Mouse (Mus musculus): Measurements from ENCODE around the gene Cyb561. TPM values are rescaled to one million over a fixed set of nuclear protein-coding genes. Genes with fewer than 3 reads are reported as not detected.
A peak's percentile ranks its signal among the peaks of the same experiment; 100 is the strongest.

Cyb561 gene
- polyA plus RNA-seq, 1 experiment from 2014 or later: 14.0 TPM

DNA sequence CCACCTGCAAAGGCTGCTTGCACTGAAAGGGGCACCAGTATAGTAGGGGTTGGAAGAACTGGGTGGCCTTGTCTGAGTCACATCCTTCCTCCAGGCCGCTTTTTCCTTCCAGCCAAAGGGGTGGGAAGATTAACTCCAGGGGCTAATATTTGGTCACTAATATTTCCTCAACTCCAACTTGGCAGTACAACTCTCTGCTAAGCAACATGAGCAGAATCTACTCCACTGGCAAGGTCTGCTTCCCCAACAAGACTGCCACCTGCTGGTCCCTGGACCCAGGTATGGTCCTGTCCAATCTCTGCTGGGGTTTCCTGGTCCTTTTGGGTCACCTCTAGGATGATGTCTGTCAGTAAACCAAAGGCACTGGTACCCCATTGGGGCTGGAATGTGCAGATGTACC, 16.4 kb upstream of the Cyb561 start:
- peaks cover 72% of the 10 kb centered on the region for H3K27me3 ChIP-seq (replicated peaks; ENCODE audit: low read depth, poor library complexity, severe bottlenecking)
- DNase-seq (ENCODE audit: low spot score): no peak
- H3K4me3 ChIP-seq: no peak overlapping the region
- H3K27ac ChIP-seq (replicated peaks): no peak overlapping the region
- 66% methylated on average over 1 of the region's 1 CpGs for WGBS
- no peaks in the 10 kb centered on the region for H3K9me3 ChIP-seq
- H3K4me1 ChIP-seq: peaks cover 20% of the 10 kb centered on the region
- H3K36me3 ChIP-seq (replicated peaks): no peaks in the 10 kb centered on the region

DNA sequence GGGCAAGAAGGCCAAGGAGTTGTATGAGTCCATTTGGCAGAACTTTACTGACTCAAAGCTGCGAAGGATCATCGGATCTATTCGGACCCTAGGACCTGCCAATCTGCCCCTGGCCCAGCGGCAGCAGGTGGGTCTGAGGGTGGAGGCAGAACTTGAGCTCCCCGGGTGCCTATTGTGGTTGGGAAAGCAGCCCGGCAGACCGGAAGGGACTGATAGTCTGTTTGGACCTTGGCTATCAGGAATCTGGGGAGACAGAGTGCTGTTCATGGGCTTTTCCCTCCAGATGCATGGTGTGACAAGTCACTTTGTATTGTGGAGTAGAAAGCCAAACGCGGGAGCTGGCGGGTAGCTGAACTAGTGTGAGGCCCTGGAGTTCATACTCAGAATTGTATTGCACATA, 15.8 kb upstream of the Cyb561 start:
- 40% methylated on average over 10 of the region's 10 CpGs for WGBS
- H3K4me3 ChIP-seq: 0 out of 2 replicates have a peak overlapping the region, but pooled peaks have one; percentile 75
- no peaks in the 10 kb centered on the region for H3K36me3 ChIP-seq (replicated peaks)
- H3K9me3 ChIP-seq: no peaks in the 10 kb centered on the region
- H3K4me1 ChIP-seq: peaks cover 20% of the 10 kb centered on the region
- no peak for DNase-seq (ENCODE audit: low spot score)
- H3K27ac ChIP-seq (replicated peaks): no peak overlapping the region
- H3K27me3 ChIP-seq (replicated peaks; ENCODE audit: low read depth, poor library complexity, severe bottlenecking): peaks cover 68% of the 10 kb centered on the region

DNA sequence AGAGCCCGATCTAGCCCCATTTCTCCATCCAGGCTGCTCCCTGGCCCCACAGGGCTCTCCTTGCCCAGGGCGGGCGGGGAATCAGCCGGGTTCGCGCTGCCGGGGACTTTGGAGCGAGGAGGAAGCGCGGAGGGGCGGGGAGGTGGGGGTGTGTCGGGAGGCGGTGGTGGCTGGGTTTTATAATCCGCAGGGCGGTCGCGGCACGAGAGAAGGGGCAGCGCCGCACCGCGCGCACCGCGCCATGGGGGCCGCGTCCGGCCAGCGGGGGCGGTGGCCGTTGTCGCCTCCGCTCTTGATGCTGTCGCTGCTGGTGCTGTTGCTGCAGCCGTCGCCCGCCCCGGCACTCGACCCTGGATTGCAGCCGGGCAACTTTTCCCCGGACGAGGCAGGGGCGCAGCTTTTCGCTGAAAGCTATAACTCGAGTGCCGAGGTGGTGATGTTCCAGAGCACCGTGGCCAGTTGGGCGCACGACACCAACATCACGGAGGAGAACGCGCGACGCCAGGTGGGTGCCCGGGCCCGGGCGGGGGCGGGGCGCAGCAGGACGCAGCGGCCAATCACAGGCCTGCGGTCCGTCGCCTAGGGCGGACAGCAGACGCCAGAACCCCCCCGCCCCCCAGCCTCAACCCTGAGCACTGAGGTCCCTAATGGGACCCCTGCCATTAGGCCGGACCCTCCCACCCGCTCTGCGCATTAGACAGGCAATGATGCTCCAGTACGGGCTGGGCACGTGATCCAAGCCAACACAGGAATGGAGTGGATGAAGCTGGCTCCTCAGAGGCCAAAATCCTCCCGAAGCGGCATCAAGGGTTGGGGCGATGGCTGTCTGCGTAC, 14.8 kb upstream of the Cyb561 start, which contains the start of gene Ace:
Gene Ace, plus strand, starts transcription at position 205 of the 834 bp plus-strand sequence.
- Histone ChIP-seq H3K36me3 (replicated peaks) (no peaks in the 10 kb centered on the region), H3K27ac (replicated peaks) (peak within 1 kb of the TSS; percentile 66), H3K27me3 (replicated peaks; ENCODE audit: low read depth, poor library complexity, severe bottlenecking) (peaks cover 62% of the 10 kb centered on the region), H3K4me3 (peak within 1 kb of the TSS; percentile 75), H3K9me3 (no peaks in the 10 kb centered on the region), H3K4me1 (peaks cover 20% of the 10 kb centered on the region)
- DNase-seq (ENCODE audit: low spot score): peak; percentile 62
- WGBS: under 1% methylated on average over 76 of the region's 76 CpGs

DNA sequence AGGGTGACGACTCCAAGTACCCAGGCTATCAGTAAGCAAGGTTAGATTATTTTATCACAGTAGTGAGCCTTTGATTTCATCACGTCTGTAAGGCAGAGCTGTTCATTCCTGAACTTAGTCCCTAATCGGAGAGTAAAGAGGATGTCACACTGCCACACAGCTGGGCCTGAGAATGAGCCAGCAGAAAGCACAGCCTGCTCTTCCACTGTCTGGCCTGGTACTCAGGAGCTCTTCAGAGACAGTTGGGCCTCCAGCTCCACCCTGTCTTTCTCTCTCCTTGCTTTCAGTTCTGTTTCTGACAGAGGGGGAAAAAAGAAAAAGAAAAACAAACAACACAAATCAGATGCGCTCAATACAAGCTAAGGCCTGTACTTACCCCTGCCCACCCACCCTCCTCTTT, 13.2 kb upstream of the Cyb561 start:
- 76% methylated on average over 4 of the region's 4 CpGs for WGBS
- Histone ChIP-seq H3K27me3 (replicated peaks; ENCODE audit: low read depth, poor library complexity, severe bottlenecking) (peaks cover 60% of the 10 kb centered on the region), H3K4me3 (no peak overlapping the region), H3K36me3 (replicated peaks) (no peaks in the 10 kb centered on the region), H3K4me1 (peaks cover 20% of the 10 kb centered on the region), H3K9me3 (no peaks in the 10 kb centered on the region), H3K27ac (replicated peaks) (no peak overlapping the region)
- no peak for DNase-seq (ENCODE audit: low spot score)

DNA sequence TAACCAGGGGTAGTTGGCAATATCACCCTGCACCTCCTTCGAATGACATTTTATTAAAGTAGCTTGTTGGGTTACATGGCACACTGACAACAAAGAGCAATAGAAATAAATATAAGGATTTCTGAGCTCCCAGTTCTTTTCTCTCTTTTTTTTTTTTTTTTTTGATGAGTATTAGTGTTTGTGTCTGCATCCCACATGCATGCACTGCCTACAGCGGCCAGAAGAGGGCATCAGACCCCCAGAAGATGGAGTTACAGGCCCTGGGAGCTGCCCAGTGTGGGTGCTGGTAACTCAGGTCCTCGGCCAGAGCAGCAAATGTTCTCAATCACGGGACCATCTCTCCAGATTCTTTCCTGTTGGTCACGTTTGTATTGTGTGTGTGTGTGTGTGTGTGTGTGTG, 11.6 kb upstream of the Cyb561 start:
- Histone ChIP-seq H3K27me3 (replicated peaks; ENCODE audit: low read depth, poor library complexity, severe bottlenecking) (peaks cover 44% of the 10 kb centered on the region), H3K9me3 (no peaks in the 10 kb centered on the region), H3K27ac (replicated peaks) (no peak overlapping the region), H3K4me1 (peaks cover 20% of the 10 kb centered on the region), H3K36me3 (replicated peaks) (no peaks in the 10 kb centered on the region), H3K4me3 (no peak overlapping the region)
- 69% methylated on average over 5 of the region's 5 CpGs for WGBS
- DNase-seq (ENCODE audit: low spot score): no peak

DNA sequence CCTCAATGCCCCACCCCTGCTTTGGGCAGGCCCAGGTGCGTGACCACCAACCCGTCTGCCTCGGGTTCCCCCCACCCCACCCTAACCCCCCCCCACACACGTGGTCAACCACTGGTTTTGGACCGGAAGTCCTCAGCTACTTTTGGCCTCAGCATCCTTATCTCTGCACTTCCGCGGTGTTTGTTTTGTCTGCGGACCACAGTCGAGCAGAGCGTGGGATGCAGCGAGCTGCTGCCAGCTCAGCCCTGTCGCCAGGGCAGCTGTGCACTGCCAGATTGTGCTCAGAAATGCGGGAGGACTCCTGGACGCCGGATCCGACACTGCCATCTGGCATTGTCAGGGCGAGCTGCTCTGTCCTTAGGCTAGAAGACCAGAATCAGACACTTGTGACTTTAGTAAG, 6.2 kb upstream of the Cyb561 start:
- no peaks in the 10 kb centered on the region for H3K27me3 ChIP-seq (replicated peaks; ENCODE audit: low read depth, poor library complexity, severe bottlenecking)
- no peak for DNase-seq (ENCODE audit: low spot score)
- H3K27ac ChIP-seq (replicated peaks): no peak overlapping the region
- no peaks in the 10 kb centered on the region for H3K36me3 ChIP-seq (replicated peaks)
- H3K9me3 ChIP-seq: no peaks in the 10 kb centered on the region
- 58% methylated on average over 17 of the region's 17 CpGs for WGBS
- H3K4me1 ChIP-seq: peaks cover 8% of the 10 kb centered on the region
- H3K4me3 ChIP-seq: no peak overlapping the region

DNA sequence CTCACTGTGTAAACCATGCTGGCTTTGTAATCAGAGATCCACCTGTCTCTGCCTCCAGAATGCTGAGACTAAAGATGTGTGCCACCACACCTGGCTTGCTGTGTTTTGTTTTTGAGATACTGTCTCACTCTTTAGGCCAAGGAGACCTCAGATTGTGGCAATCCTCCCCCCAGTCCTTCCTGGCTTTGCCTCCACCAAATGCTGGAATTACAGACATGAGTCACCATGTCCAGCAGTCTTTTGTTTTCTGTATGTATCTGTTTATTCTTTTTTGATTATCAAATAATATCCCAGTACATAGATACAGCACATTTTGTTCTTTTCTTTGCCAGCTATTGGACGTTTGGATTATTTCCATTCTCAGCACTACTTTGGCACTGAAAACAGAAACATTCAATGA, 5.4 kb upstream of the Cyb561 start:
- no peak overlapping the region for H3K27ac ChIP-seq (replicated peaks)
- 64% methylated on average over 1 of the region's 1 CpGs for WGBS
- DNase-seq (ENCODE audit: low spot score): no peak
- H3K4me1 ChIP-seq: peaks cover 8% of the 10 kb centered on the region
- no peaks in the 10 kb centered on the region for H3K27me3 ChIP-seq (replicated peaks; ENCODE audit: low read depth, poor library complexity, severe bottlenecking)
- H3K4me3 ChIP-seq: no peak overlapping the region
- H3K36me3 ChIP-seq (replicated peaks): no peaks in the 10 kb centered on the region
- H3K9me3 ChIP-seq: no peaks in the 10 kb centered on the region

DNA sequence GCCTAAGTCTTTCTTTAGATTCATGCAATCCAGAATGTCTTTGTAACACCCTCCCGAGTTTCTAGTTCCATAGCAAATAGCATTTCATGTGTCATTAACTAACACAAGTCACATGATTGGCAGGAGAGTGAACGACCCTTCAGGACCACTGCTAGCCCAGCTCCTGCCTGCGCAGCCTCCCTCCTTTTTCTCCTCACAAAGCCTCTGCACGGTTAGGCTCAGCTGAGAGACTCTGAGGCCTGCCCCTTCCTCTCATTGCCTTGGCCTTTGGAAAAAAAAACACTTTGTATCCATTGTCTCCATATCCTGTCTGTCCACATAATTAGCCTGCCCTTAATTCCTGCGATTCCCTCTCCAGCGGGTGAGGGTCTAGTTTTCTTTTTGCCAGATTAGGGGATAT, 4.4 kb upstream of the Cyb561 start:
- WGBS: 52% methylated on average over 6 of the region's 6 CpGs
- H3K4me3 ChIP-seq: no peak overlapping the region
- H3K9me3 ChIP-seq: no peaks in the 10 kb centered on the region
- H3K36me3 ChIP-seq (replicated peaks): no peaks in the 10 kb centered on the region
- no peak overlapping the region for H3K27ac ChIP-seq (replicated peaks)
- H3K4me1 ChIP-seq: peaks cover 8% of the 10 kb centered on the region
- DNase-seq (ENCODE audit: low spot score): no peak
- no peaks in the 10 kb centered on the region for H3K27me3 ChIP-seq (replicated peaks; ENCODE audit: low read depth, poor library complexity, severe bottlenecking)

DNA sequence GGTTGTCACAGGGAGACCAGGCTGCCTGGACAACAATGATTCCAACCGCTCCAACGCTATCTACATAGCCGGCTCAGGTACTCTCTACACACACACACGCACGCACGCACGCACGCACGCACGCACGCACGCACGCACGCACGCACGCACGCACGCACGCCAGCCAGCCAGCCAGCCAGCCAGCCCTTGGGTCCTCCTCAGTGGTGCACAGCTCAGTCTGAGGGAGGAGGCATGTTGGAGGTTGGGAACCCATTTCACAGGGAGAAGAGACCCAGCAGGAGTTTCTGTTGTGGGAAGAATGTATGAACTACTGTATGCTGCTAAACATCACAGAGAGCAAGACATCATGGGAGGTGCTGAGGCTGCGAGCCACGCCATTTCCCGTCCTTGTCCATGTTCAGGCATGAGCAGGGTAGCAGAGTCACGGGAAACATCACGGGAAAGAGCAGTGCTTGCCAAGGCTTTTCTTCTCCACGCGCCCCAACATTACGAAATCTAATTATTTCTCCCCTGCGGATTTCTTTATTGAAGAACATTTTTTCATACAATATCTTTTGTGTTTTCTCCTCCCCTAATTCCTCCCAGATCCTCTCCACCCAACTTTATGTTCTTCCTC, 2.8 kb upstream of the Cyb561 start:
- H3K4me1 ChIP-seq: peaks cover 15% of the 10 kb centered on the region
- no peak overlapping the region for H3K4me3 ChIP-seq
- DNase-seq (ENCODE audit: low spot score): no peak
- H3K27me3 ChIP-seq (replicated peaks; ENCODE audit: low read depth, poor library complexity, severe bottlenecking): no peaks in the 10 kb centered on the region
- 93% methylated on average over 28 of the region's 28 CpGs for WGBS
- no peak overlapping the region for H3K27ac ChIP-seq (replicated peaks)
- H3K9me3 ChIP-seq: no peaks in the 10 kb centered on the region
- H3K36me3 ChIP-seq (replicated peaks): no peaks in the 10 kb centered on the region

DNA sequence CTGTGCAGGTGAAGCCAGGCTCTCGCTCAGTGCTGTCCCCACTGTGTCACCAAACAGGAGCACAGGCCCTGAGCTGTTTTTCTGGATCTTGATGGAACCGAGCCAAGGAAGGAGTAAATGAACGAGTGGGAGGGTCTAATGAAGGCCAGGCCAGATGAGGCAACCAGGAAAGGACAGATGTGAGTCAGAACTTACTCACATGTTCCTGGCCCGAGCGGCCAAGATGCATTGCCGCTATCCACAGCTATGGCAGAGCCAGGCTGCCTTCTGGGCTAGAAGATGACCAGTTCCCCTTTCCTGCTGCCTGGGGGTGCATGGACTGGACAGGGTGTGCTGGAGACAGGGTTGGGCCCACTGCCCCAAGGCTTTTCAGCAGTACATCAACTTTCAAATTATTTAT, 266 bp upstream of the Cyb561 start:
- DNase-seq (ENCODE audit: low spot score): no peak
- Histone ChIP-seq H3K9me3 (no peaks in the 10 kb centered on the region), H3K4me3 (no peak overlapping the region), H3K27ac (replicated peaks) (0 out of 2 replicates have a peak overlapping the region, but pooled peaks have one; percentile 4), H3K27me3 (replicated peaks; ENCODE audit: low read depth, poor library complexity, severe bottlenecking) (0 out of 2 replicates have a peak, but pooled peaks cover under 1% of the 10 kb centered on the region), H3K4me1 (peaks cover 22% of the 10 kb centered on the region), H3K36me3 (replicated peaks) (no peaks in the 10 kb centered on the region)
- WGBS: 80% methylated on average over 6 of the region's 6 CpGs

DNA sequence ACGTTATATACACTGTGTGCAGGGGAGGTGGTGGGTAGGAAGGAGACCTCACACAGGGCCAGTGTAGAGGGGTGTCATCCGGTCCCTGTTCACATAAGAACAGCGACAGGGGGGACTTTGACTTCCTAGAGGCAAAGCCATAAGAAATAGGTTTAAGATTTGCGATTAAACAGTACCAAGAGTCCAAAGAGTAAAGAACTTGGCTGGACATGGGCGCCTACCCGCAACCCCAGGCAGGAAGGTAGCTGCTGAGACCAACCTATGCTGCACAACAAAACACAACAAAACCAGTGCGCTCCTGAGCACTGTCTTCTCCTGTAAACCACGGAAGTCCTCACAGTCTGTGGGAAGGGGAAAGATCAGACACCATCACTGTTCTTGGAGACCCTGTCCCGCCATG, 1.0 kb downstream of the Cyb561 start:
- H3K9me3 ChIP-seq: no peaks in the 10 kb centered on the region
- H3K27me3 ChIP-seq (replicated peaks; ENCODE audit: low read depth, poor library complexity, severe bottlenecking): 0 out of 2 replicates have a peak, but pooled peaks cover 3% of the 10 kb centered on the region
- no peak overlapping the region for H3K27ac ChIP-seq (replicated peaks)
- 87% methylated on average over 9 of the region's 9 CpGs for WGBS
- peaks cover 26% of the 10 kb centered on the region for H3K4me1 ChIP-seq
- no peak for DNase-seq (ENCODE audit: low spot score)
- no peaks in the 10 kb centered on the region for H3K36me3 ChIP-seq (replicated peaks)
- H3K4me3 ChIP-seq: no peak overlapping the region

DNA sequence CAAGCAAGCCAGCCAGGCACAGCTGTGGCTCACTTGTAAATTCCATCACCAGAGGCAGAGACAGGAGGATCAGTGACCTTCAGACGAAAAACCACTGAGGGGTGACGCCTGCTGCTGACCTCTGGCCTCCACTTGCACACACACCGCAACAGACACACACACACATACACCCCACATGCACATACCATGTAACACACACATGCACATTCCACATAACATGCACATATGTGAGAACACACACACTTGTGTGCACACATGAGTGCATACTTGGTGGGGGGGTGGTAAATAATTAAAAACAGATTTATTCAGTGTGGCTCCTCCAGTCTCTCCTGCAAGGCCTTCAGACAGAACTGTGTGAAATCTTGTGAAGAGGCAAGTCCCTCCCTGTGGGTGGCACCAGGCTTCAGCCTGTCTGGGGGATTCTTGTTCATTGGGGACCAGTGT, 1.5 kb downstream of the Cyb561 start:
- H3K4me3 ChIP-seq: no peak overlapping the region
- peaks cover 28% of the 10 kb centered on the region for H3K4me1 ChIP-seq
- no peaks in the 10 kb centered on the region for H3K9me3 ChIP-seq
- no peak for DNase-seq (ENCODE audit: low spot score)
- no peaks in the 10 kb centered on the region for H3K36me3 ChIP-seq (replicated peaks)
- WGBS: 33% methylated on average over 3 of the region's 3 CpGs
- H3K27me3 ChIP-seq (replicated peaks; ENCODE audit: low read depth, poor library complexity, severe bottlenecking): 0 out of 2 replicates have a peak, but pooled peaks cover 3% of the 10 kb centered on the region
- H3K27ac ChIP-seq (replicated peaks): no peak overlapping the region

DNA sequence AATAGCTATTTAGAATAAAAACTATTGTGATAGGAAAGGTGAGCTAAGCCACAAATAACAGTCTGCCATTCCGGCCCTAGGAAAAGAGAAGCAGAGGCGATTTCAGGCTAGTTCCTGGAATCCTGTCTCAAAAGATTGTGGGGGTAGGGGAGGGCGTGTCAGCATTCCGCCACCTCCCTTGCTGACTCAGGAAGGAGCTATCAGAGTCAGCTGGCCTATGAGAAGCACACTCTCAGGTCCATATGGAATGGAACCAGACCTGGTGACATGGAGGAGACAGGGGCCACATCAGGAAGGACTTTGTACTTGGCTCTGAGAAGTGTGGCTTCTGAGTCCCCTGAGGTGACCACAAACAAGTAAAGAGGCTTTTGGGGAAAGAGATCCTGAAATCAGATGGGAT, 2.6 kb downstream of the Cyb561 start:
- no peak overlapping the region for H3K27ac ChIP-seq (replicated peaks)
- H3K4me1 ChIP-seq: peaks cover 28% of the 10 kb centered on the region
- H3K9me3 ChIP-seq: no peaks in the 10 kb centered on the region
- no peaks in the 10 kb centered on the region for H3K36me3 ChIP-seq (replicated peaks)
- no peak for DNase-seq (ENCODE audit: low spot score)
- no peak overlapping the region for H3K4me3 ChIP-seq
- 71% methylated on average over 4 of the region's 4 CpGs for WGBS
- H3K27me3 ChIP-seq (replicated peaks; ENCODE audit: low read depth, poor library complexity, severe bottlenecking): peaks cover 14% of the 10 kb centered on the region; the same call in 1 of the 2 replicates
